Mouse (Mus musculus): ENCODE results near the gene Plpp2.

The Plpp2 gene

GRCm38 (mm10) chr10:79531593-79531992, 2.0 kb downstream of the Plpp2 start:
- in situ Hi-C loops (cut with MboI; ENCODE audit: unreplicated experiment in 2 of 2): no loop called here

GRCm38 (mm10) chr10:79530721-79531120, 2.9 kb downstream of the Plpp2 start:
- in situ Hi-C loops (cut with MboI; ENCODE audit: unreplicated experiment in 2 of 2): no loop called here

- in situ Hi-C loops (cut with MboI; ENCODE audit: unreplicated experiment in 2 of 2): no loop called here
These were observed 3.4 kb downstream of the Plpp2 start for GRCm38 (mm10) chr10:79530241-79530640.

- in situ Hi-C loops (cut with MboI; ENCODE audit: unreplicated experiment in 2 of 2): no loop called here
These were observed 5.5 kb downstream of the Plpp2 start for GRCm38 (mm10) chr10:79528081-79528480.

- in situ Hi-C loops (cut with MboI; ENCODE audit: unreplicated experiment in 2 of 2): no loop called here
These were observed 6.1 kb downstream of the Plpp2 start for GRCm38 (mm10) chr10:79527453-79527845.

- in situ Hi-C loops (cut with MboI; ENCODE audit: unreplicated experiment in 2 of 2): no loop called here
These were observed 6.7 kb downstream of the Plpp2 start for GRCm38 (mm10) chr10:79526661-79527452.

GRCm38 (mm10) chr10:79525456-79526325, 7.9 kb downstream of the Plpp2 start:
- in situ Hi-C loops (cut with MboI; ENCODE audit: unreplicated experiment in 2 of 2): no loop called here

- in situ Hi-C loops (cut with MboI; ENCODE audit: unreplicated experiment in 2 of 2): no loop called here
These were observed 9.2 kb downstream of the Plpp2 start for GRCm38 (mm10) chr10:79524433-79524832.

- in situ Hi-C loops (cut with MboI; ENCODE audit: unreplicated experiment in 2 of 2): loop anchor here in 1 of 2 experiments (10.0 kb wide), 1 partner anchor 752 kb away; the partner anchor contains the start of gene Ccdc105
These were observed 26.9 kb downstream of the Plpp2 start for GRCm38 (mm10) chr10:79506709-79507108.

GRCm38 (mm10) chr10:79502830-79503644, 30.6 kb downstream of the Plpp2 start:
- in situ Hi-C loops (cut with MboI; ENCODE audit: unreplicated experiment in 2 of 2): loop anchor here (5.0 to 10.0 kb wide), 2 partner anchors 746 to 748 kb away; partner anchors contain the start of gene Ccdc105 (in 1 of the 2)

- in situ Hi-C loops (cut with MboI; ENCODE audit: unreplicated experiment in 2 of 2): no loop called here
These were observed 36.8 kb downstream of the Plpp2 start for GRCm38 (mm10) chr10:79496701-79497288.

GRCm38 (mm10) chr10:79495886-79496285, 37.7 kb downstream of the Plpp2 start:
- in situ Hi-C loops (cut with MboI; ENCODE audit: unreplicated experiment in 2 of 2): no loop called here
